Mouse (Mus musculus): ENCODE data around the gene Ppp1r10. TPM values are rescaled to one million over a fixed set of nuclear protein-coding genes. Genes with fewer than 3 reads are reported as not detected.
A peak's percentile ranks its signal among the peaks of the same experiment; 100 is the strongest.

Ppp1r10 gene
- total and polyA plus RNA-seq, 3 experiments = 14.5 to 70.3 (median 31.6) TPM

- TF ChIP-seq E2F4 (IDR thresholded peaks at IDR 0.05; ENCODE audit: insufficient replicate concordance, low read depth, low read length) (no peak), TBP (conservative IDR thresholded peaks at IDR 0.05; ENCODE audit: low read depth, low read length) (0 out of 2 replicates have a peak, but pooled peaks have one; percentile 60), SIN3A (IDR thresholded peaks at IDR 0.05; ENCODE audit: low read length) (no peak; the same call in 1 of the 2 replicates), MYC (IDR thresholded peaks at IDR 0.05; ENCODE audit: low read depth, low read length) (0 out of 2 replicates have a peak, but pooled peaks have one; percentile 5), POLR2AphosphoS2 (IDR thresholded peaks at IDR 0.05; ENCODE audit: low read depth, low read length) (peak; percentile 90), PAX5 (IDR thresholded peaks at IDR 0.05; ENCODE audit: low read length) (no peak)
These were observed 2.2 kb downstream of the Ppp1r10 start (continued) for GRCm38 (mm10) chr17:35918276-35919059.

GRCm38 (mm10) chr17:35919060-35919715 lies 3.0 kb downstream of the Ppp1r10 start:
- peak overlapping the region; percentile 75 for H3K27ac ChIP-seq (ENCODE audit: insufficient read depth, low read depth)
- H3K4me1 ChIP-seq (ENCODE audit: control insufficient read depth in 1 of 2, insufficient read depth in 2 of 2) = peaks cover 6 to 55% of the 10 kb centered on the region in 2 experiments; a peak in 3 of 4 replicates
- peak overlapping the region; percentile 24 to 77 (median 63) for H3K4me3 ChIP-seq (replicated peaks in 1 of 3; ENCODE audit: low read depth in 2 of 3, low read length in 2 of 3, poor library complexity in 1 of 3)
- H3K27me3 ChIP-seq (replicated peaks) = no peaks in the 10 kb centered on the region
- H3K36me3 ChIP-seq (replicated peaks in 1 of 2; ENCODE audit: control insufficient read depth in 1 of 2, insufficient read depth in 1 of 2, low read length in 1 of 2) = peaks cover 27 to 58% of the 10 kb centered on the region in 2 experiments
- H3K4me2 ChIP-seq (ENCODE audit: insufficient read depth, low read depth, poor library complexity, severe bottlenecking) = peak overlapping the region; percentile 74
- peak overlapping the region; percentile 100 for H3K9ac ChIP-seq (ENCODE audit: insufficient read depth, low read depth)
- H3K79me2 ChIP-seq (replicated peaks; ENCODE audit: control insufficient read depth, extremely low read depth, insufficient read depth, poor library complexity, severe bottlenecking) = peaks cover 46% of the 10 kb centered on the region
- H3K9me3 ChIP-seq (replicated peaks; ENCODE audit: low read length) = no peaks in the 10 kb centered on the region
- dilution Hi-C loops (cut with MboI; ENCODE audit: extremely low pct_ligation_motif_present, extremely low pct_unique_long_range_greater_than_20kb, low sequenced_read_pairs) = no loop called here
- DNase-seq (ENCODE audit: extremely low read depth) = peak; percentile 98
- in situ Hi-C loops (cut with MboI; ENCODE audit: low pct_ligation_motif_present, low pct_unique_long_range_greater_than_20kb, low sequenced_read_pairs) = no loop called here
- TF ChIP-seq ELF1 (IDR thresholded peaks at IDR 0.05; ENCODE audit: low read depth, low read length) = no peak
- peak; percentile 71 for TF ChIP-seq POLR2A (IDR thresholded peaks at IDR 0.05; ENCODE audit: low read depth, low read length)
- 0 out of 2 replicates have a peak, but pooled peaks have one; percentile 41 for TF ChIP-seq NRF1 (IDR thresholded peaks at IDR 0.05; ENCODE audit: low read depth, low read length)
- peak; percentile 65 for TF ChIP-seq JUND (conservative IDR thresholded peaks at IDR 0.05; ENCODE audit: low read depth, low read length)
- TF ChIP-seq TCF12 (IDR thresholded peaks at IDR 0.05; ENCODE audit: low read depth, low read length) = peak; percentile 54; the same call in 1 of the 2 replicates
- peak; percentile 89 for TF ChIP-seq POLR2AphosphoS2 (IDR thresholded peaks at IDR 0.05; ENCODE audit: low read depth, low read length)
- no peak for TF ChIP-seq ZC3H11A (IDR thresholded peaks at IDR 0.05; ENCODE audit: low read depth, low read length)
- peak; percentile 61 for TF ChIP-seq ETS1 (conservative IDR thresholded peaks at IDR 0.05; ENCODE audit: low read depth, low read length)
- TF ChIP-seq MEF2A (IDR thresholded peaks at IDR 0.05; ENCODE audit: borderline replicate concordance, low read depth, low read length) = no peak
- TF ChIP-seq NELFE (IDR thresholded peaks at IDR 0.05; ENCODE audit: low read depth, low read length) = peak; percentile 8; the same call in 1 of the 2 replicates
- no peak for TF ChIP-seq RAD21 (IDR thresholded peaks at IDR 0.05; ENCODE audit: low read depth, low read length)
- TF ChIP-seq USF2 (conservative IDR thresholded peaks at IDR 0.05; ENCODE audit: low read depth, low read length) = no peak
- TF ChIP-seq PAX5 (IDR thresholded peaks at IDR 0.05; ENCODE audit: low read length) = no peak
- TF ChIP-seq ZKSCAN1 (IDR thresholded peaks at IDR 0.05; ENCODE audit: borderline replicate concordance, low read depth, low read length) = no peak
- TF ChIP-seq RCOR1 (conservative IDR thresholded peaks at IDR 0.05; ENCODE audit: low read depth, low read length) = no peak
- TF ChIP-seq E2F4 (IDR thresholded peaks at IDR 0.05; ENCODE audit: insufficient replicate concordance, low read depth, low read length) = 0 out of 2 replicates have a peak, but pooled peaks have one; percentile 14
- TF ChIP-seq JUN (IDR thresholded peaks at IDR 0.05; ENCODE audit: insufficient read depth, low read depth, low read length) = peak; percentile 65
- TF ChIP-seq EP300 (IDR thresholded peaks at IDR 0.05; ENCODE audit: low read length) = no peak
- no peak for TF ChIP-seq MYC (IDR thresholded peaks at IDR 0.05; ENCODE audit: low read depth, low read length)
- peak; percentile 91 for TF ChIP-seq SIN3A (IDR thresholded peaks at IDR 0.05; ENCODE audit: low read length)
- TF ChIP-seq HCFC1 (IDR thresholded peaks at IDR 0.05; ENCODE audit: low read depth, low read length) = no peak; the same call in 1 of the 2 replicates
- TF ChIP-seq BHLHE40 (IDR thresholded peaks at IDR 0.05; ENCODE audit: low read depth, low read length) = no peak
- no peak; the same call in none of the 2 replicates for TF ChIP-seq CHD1 (IDR thresholded peaks at IDR 0.05; ENCODE audit: low read depth, low read length)
- no peak for TF ChIP-seq GABPA (IDR thresholded peaks at IDR 0.05; ENCODE audit: insufficient replicate concordance, low read depth, low read length)
- peak; percentile 90 for TF ChIP-seq ZNF384 (IDR thresholded peaks at IDR 0.05; ENCODE audit: low read depth, low read length)
- no peak for TF ChIP-seq KAT2A (IDR thresholded peaks at IDR 0.05; ENCODE audit: insufficient replicate concordance, low read length)
- TF ChIP-seq MAX (IDR thresholded peaks at IDR 0.05; ENCODE audit: low read length) = no peak
- no peak for TF ChIP-seq TBP (conservative IDR thresholded peaks at IDR 0.05; ENCODE audit: low read depth, low read length)
- TF ChIP-seq ZMIZ1 (IDR thresholded peaks at IDR 0.05; ENCODE audit: low read depth, low read length) = peak; percentile 70; the same call in 1 of the 2 replicates
- TF ChIP-seq USF1 (IDR thresholded peaks at IDR 0.05; ENCODE audit: low read depth, low read length) = no peak
- no peak for TF ChIP-seq CTCF (conservative IDR thresholded peaks at IDR 0.05 in 1 of 2, IDR thresholded peaks at IDR 0.05 in 1 of 2; ENCODE audit: low read depth in 2 of 2, low read length in 2 of 2)
- TF ChIP-seq UBTF (IDR thresholded peaks at IDR 0.05; ENCODE audit: low read depth, low read length) = no peak
- TF ChIP-seq IRF4 (IDR thresholded peaks at IDR 0.05; ENCODE audit: low read depth, low read length) = no peak; the same call in 1 of the 2 replicates

Measured in CH12.LX (cell line).